In the genomic region with DNA sequence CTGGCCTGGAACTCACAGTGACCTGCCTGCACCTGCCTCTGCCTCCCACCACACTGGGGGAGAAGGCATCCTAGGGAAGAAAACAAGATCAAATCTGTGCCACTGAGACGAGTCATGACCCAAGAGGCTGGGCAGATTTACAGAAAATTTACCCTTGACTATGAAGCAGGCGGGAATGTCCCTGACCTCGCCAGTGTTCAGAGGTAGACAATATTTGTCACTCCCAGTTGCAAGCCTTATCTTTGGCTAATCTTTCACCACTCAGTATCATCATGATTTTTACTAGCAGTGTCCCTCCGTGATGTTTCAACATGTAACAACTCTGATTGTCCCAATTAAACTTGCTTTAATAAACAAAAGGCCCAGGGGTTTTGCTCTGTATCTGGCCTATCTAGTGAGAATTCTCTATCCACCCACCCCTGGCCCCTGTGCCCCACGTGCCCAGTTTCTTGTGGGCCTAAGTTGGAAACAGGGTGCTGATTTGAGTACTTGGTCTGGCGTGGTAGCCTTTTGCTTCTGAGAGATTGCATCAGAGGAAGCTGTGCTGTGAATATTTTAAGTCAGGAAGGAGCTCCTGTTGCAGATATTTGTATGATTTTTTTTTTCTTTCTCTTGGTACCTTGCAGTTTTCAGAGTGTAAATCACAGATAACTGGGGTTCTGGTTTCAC, we compare ENCODE assay signal across 25 mouse cellular contexts. TPM values are rescaled to one million over a fixed set of nuclear protein-coding genes. Genes with fewer than 3 reads are reported as not detected.
DNase-seq lines count a peak whose midpoint lies in the region; ATAC-seq and TF ChIP-seq lines count a peak whose summit lies in the region.
"Had no signal": no experiment of that assay in that cellular context is flagged by ENCODE, and none has a peak within 500 bp of the region (broad histone marks: within the 10 kb centered on the region; RNA-seq: fewer than 3 reads in every experiment).

No protein-coding gene starts in this region.

- dilution Hi-C loops in CH12.LX (cut with MboI; ENCODE audit: extremely low pct_ligation_motif_present, extremely low pct_unique_long_range_greater_than_20kb, low sequenced_read_pairs) = no loop called here

- DNase-seq in CH12.LX (ENCODE audit: extremely low read depth) = no peak
- DNase-seq in adrenal gland, postnatal 10 days = peak; percentile 58
- DNase-seq in left cerebral cortex, adult 8-10 months (ENCODE audit: low spot score in 2 of 2) = no peak
- DNase-seq in frontal cortex, adult 2 months (ENCODE audit: extremely low spot score in 1 of 2, low spot score in 1 of 2) = no peak
- DNase-seq: cerebellum, adult 2 months; cerebellum, postnatal 14 days; forebrain, postnatal 0 days; gastrocnemius, postnatal 10 days; kidney, adult 8-10 months; kidney, postnatal 10 days; layer of hippocampus, postnatal 36 days; liver, embryonic 13.5 days; lung, postnatal 36 days; right cerebral cortex, postnatal 4 days had no signal

- H3K4me2 ChIP-seq in liver, embryonic 15.5 days = no peak overlapping the region
- no peak overlapping the region for H3K4me2 ChIP-seq in liver, embryonic 12.5 days
- peak overlapping the region; percentile 59 for H3K4me2 ChIP-seq in CH12.LX (ENCODE audit: insufficient read depth, low read depth, poor library complexity, severe bottlenecking)
- H3K4me2 ChIP-seq: forebrain, embryonic 12.5 days; heart, embryonic 15.5 days; hindbrain, embryonic 12.5 days; intestine, embryonic 15.5 days; liver, embryonic 13.5 days; lung, embryonic 15.5 days; midbrain, embryonic 13.5 days; neural tube, embryonic 13.5 days had no signal

- H3K9me3 ChIP-seq in liver, embryonic 15.5 days (replicated peaks) = no peaks in the 10 kb centered on the region
- no peaks in the 10 kb centered on the region for H3K9me3 ChIP-seq in liver, embryonic 12.5 days (replicated peaks)
- no peaks in the 10 kb centered on the region for H3K9me3 ChIP-seq in CH12.LX (replicated peaks; ENCODE audit: low read length)
- H3K9me3 ChIP-seq: forebrain, embryonic 12.5 days; heart, embryonic 15.5 days; hindbrain, embryonic 12.5 days; intestine, embryonic 15.5 days; liver, embryonic 13.5 days; lung, embryonic 15.5 days; midbrain, embryonic 13.5 days; neural tube, embryonic 13.5 days had no signal

- TF ChIP-seq EP300 in CH12.LX (IDR thresholded peaks at IDR 0.05; ENCODE audit: low read length) = no peak

- in situ Hi-C loops in CH12.LX (cut with MboI; ENCODE audit: low pct_ligation_motif_present, low pct_unique_long_range_greater_than_20kb, low sequenced_read_pairs) = loop anchor here (5.0 kb wide), 1 partner anchor 61 kb away; no protein-coding TSS in a partner anchor

- TF ChIP-seq POLR2A in CH12.LX (IDR thresholded peaks at IDR 0.05; ENCODE audit: low read depth, low read length) = no peak

- no peaks in the 10 kb centered on the region for H3K27me3 ChIP-seq in liver, embryonic 15.5 days
- no peaks in the 10 kb centered on the region for H3K27me3 ChIP-seq in liver, embryonic 12.5 days (replicated peaks)
- H3K27me3 ChIP-seq in CH12.LX (replicated peaks) = no peaks in the 10 kb centered on the region
- H3K27me3 ChIP-seq: forebrain, embryonic 12.5 days; heart, embryonic 15.5 days; hindbrain, embryonic 12.5 days; intestine, embryonic 15.5 days; liver, embryonic 13.5 days; lung, embryonic 15.5 days; midbrain, embryonic 13.5 days; neural tube, embryonic 13.5 days had no signal

- no peak; the same call in 1 of the 2 replicates for ATAC-seq in liver, embryonic 15.5 days (ENCODE audit: insufficient read depth)
- ATAC-seq in liver, embryonic 12.5 days = no peak
- ATAC-seq: forebrain, postnatal 0 days; hindbrain, postnatal 0 days; intestine, embryonic 15.5 days; midbrain, embryonic 13.5 days had no signal

- peak overlapping the region; percentile 33; the same call in 1 of the 2 replicates for H3K27ac ChIP-seq in liver, embryonic 15.5 days (replicated peaks)
- no peak overlapping the region; the same call in 1 of the 2 replicates for H3K27ac ChIP-seq in liver, embryonic 12.5 days
- peak overlapping the region; percentile 93 for H3K27ac ChIP-seq in CH12.LX (ENCODE audit: insufficient read depth, low read depth)
- H3K27ac ChIP-seq: forebrain, embryonic 12.5 days; heart, embryonic 15.5 days; hindbrain, embryonic 12.5 days; hindbrain, postnatal 0 days; intestine, embryonic 15.5 days; liver, embryonic 13.5 days; lung, embryonic 15.5 days; midbrain, embryonic 13.5 days; neural tube, embryonic 13.5 days; stomach, postnatal 0 days had no signal

- H3K4me1 ChIP-seq in liver, embryonic 15.5 days (replicated peaks) = peaks cover 47% of the 10 kb centered on the region
- peaks cover 36% of the 10 kb centered on the region for H3K4me1 ChIP-seq in liver, embryonic 12.5 days
- peaks cover 16 to 93% of the 10 kb centered on the region in 2 experiments for H3K4me1 ChIP-seq in CH12.LX (ENCODE audit: control insufficient read depth in 1 of 2, insufficient read depth in 2 of 2)

- no peak overlapping the region for H3K9ac ChIP-seq in liver, embryonic 15.5 days
- no peak overlapping the region for H3K9ac ChIP-seq in liver, embryonic 12.5 days
- peak overlapping the region; percentile 43 for H3K9ac ChIP-seq in CH12.LX (ENCODE audit: insufficient read depth, low read depth)
- H3K9ac ChIP-seq: forebrain, embryonic 12.5 days; forebrain, postnatal 0 days; heart, embryonic 15.5 days; hindbrain, embryonic 12.5 days; intestine, embryonic 15.5 days; liver, embryonic 13.5 days; lung, embryonic 15.5 days; midbrain, embryonic 13.5 days; neural tube, embryonic 13.5 days had no signal

- TF ChIP-seq RAD21 in CH12.LX (IDR thresholded peaks at IDR 0.05; ENCODE audit: low read depth, low read length) = no peak

- WGBS in liver, embryonic 15.5 days (ENCODE audit: insufficient replicate concordance) = 55% methylated on average over 6 of the region's 6 CpGs
- WGBS in liver, embryonic 12.5 days (ENCODE audit: insufficient replicate concordance) = 64% methylated on average over 6 of the region's 6 CpGs

- peaks cover 69% of the 10 kb centered on the region for H3K79me2 ChIP-seq in CH12.LX (replicated peaks; ENCODE audit: control insufficient read depth, extremely low read depth, insufficient read depth, poor library complexity, severe bottlenecking)

- H3K4me3 ChIP-seq in liver, embryonic 15.5 days (replicated peaks) = no peak overlapping the region
- H3K4me3 ChIP-seq in liver, embryonic 12.5 days = no peak overlapping the region
- H3K4me3 ChIP-seq in CH12.LX (replicated peaks in 1 of 3; ENCODE audit: low read depth in 2 of 3, low read length in 2 of 3, poor library complexity in 1 of 3) = no peak overlapping the region
- H3K4me3 ChIP-seq: forebrain, embryonic 12.5 days; heart, embryonic 15.5 days; hindbrain, embryonic 12.5 days; intestine, embryonic 15.5 days; liver, embryonic 13.5 days; lung, embryonic 15.5 days; midbrain, embryonic 13.5 days; neural tube, embryonic 13.5 days had no signal

- peaks cover 64% of the 10 kb centered on the region for H3K36me3 ChIP-seq in liver, embryonic 15.5 days (replicated peaks)
- peaks cover 91% of the 10 kb centered on the region for H3K36me3 ChIP-seq in liver, embryonic 12.5 days
- peaks cover 50 to 90% of the 10 kb centered on the region in 2 experiments for H3K36me3 ChIP-seq in CH12.LX (replicated peaks in 1 of 2; ENCODE audit: control insufficient read depth in 1 of 2, insufficient read depth in 1 of 2, low read length in 1 of 2)

- TF ChIP-seq CTCF in CH12.LX (conservative IDR thresholded peaks at IDR 0.05 in 1 of 2, IDR thresholded peaks at IDR 0.05 in 1 of 2; ENCODE audit: low read depth in 2 of 2, low read length in 2 of 2) = no peak

TF ChIP-seq in CH12.LX, 34 proteins besides CTCF, POLR2A, EP300 and RAD21 (continues in another document):
- TF ChIP-seq ELF1 (IDR thresholded peaks at IDR 0.05; ENCODE audit: low read depth, low read length) = 0 out of 2 replicates have a peak, but pooled peaks have one; percentile 18
- peak; percentile 74 for TF ChIP-seq ZNF384 (IDR thresholded peaks at IDR 0.05; ENCODE audit: low read depth, low read length)
- TF ChIP-seq ZMIZ1 (IDR thresholded peaks at IDR 0.05; ENCODE audit: low read depth, low read length) = no peak
- TF ChIP-seq ETS1 (conservative IDR thresholded peaks at IDR 0.05; ENCODE audit: low read depth, low read length) = peak; percentile 57
- no peak for TF ChIP-seq NRF1 (IDR thresholded peaks at IDR 0.05; ENCODE audit: low read depth, low read length)
- peak; percentile 88 for TF ChIP-seq BHLHE40 (IDR thresholded peaks at IDR 0.05; ENCODE audit: low read depth, low read length)
- no peak for TF ChIP-seq HCFC1 (IDR thresholded peaks at IDR 0.05; ENCODE audit: low read depth, low read length)
- no peak for TF ChIP-seq TBP (conservative IDR thresholded peaks at IDR 0.05; ENCODE audit: low read depth, low read length)
- TF ChIP-seq UBTF (IDR thresholded peaks at IDR 0.05; ENCODE audit: low read depth, low read length) = no peak
- no peak for TF ChIP-seq MAFK (IDR thresholded peaks at IDR 0.05; ENCODE audit: insufficient replicate concordance, low read length)
- TF ChIP-seq SIN3A (IDR thresholded peaks at IDR 0.05; ENCODE audit: low read length) = no peak; the same call in 1 of the 2 replicates
- no peak for TF ChIP-seq POLR2AphosphoS2 (IDR thresholded peaks at IDR 0.05; ENCODE audit: low read depth, low read length)
- peak; percentile 50; the same call in 1 of the 2 replicates for TF ChIP-seq RCOR1 (conservative IDR thresholded peaks at IDR 0.05; ENCODE audit: low read depth, low read length)
- no peak for TF ChIP-seq PAX5 (IDR thresholded peaks at IDR 0.05; ENCODE audit: low read length)
- peak; percentile 33; the same call in 1 of the 2 replicates for TF ChIP-seq IRF4 (IDR thresholded peaks at IDR 0.05; ENCODE audit: low read depth, low read length)

RNA-seq across cellular contexts. Expression of gene Eid3, which starts 2.1 kb away (rescaled TPM):
- polyA plus RNA-seq in liver, embryonic 15.5 days (2015; fragmentation: Nextera tagmentation; extraction: Ambion mirVana) = 0.14 and 0.15 TPM in 2 replicates
- 0.19 and 0.39 TPM in 2 replicates for polyA plus RNA-seq in liver, embryonic 12.5 days (2016; fragmentation: Nextera tagmentation; extraction: Ambion mirVana)
- total RNA-seq in CH12.LX (2012; rRNA removed) (1.5 and 1.6 TPM in 2 replicates), CH12.LX (2014; rRNA removed) (1.4 and 1.7 TPM in 2 replicates)
- polyA plus RNA-seq in CH12.LX (2012; ENCODE audit: insufficient read length, low read depth) = 3.5 and 4.0 TPM in 2 replicates
- 1 to 10 TPM; 1.7 to 4.2 TPM for total RNA-seq in adrenal gland, postnatal 10 days (2021)
- 1 to 10 TPM; 1.4 to 2.1 (median 1.8) TPM for total RNA-seq in left cerebral cortex, adult 8-10 months (2022)
- polyA plus RNA-seq in frontal cortex, adult 2 months (2012; rRNA removed) = 0.42 and 0.69 TPM in 2 replicates

RNA-seq across cellular contexts. Expression of gene Txnrd1, which starts 34.8 kb away (rescaled TPM):
- polyA plus RNA-seq in liver, embryonic 15.5 days (2015; fragmentation: Nextera tagmentation; extraction: Ambion mirVana) = 48.0 and 49.0 TPM in 2 replicates
- 106 and 108 TPM in 2 replicates for polyA plus RNA-seq in liver, embryonic 12.5 days (2016; fragmentation: Nextera tagmentation; extraction: Ambion mirVana)
- total RNA-seq in CH12.LX (2012; rRNA removed) (92.1 and 106 TPM in 2 replicates), CH12.LX (2014; rRNA removed) (133 and 147 TPM in 2 replicates)
- polyA plus RNA-seq in CH12.LX (2012; ENCODE audit: insufficient read length, low read depth) = 254 and 256 TPM in 2 replicates
- 10 to 100 TPM; 88.4 to 96.8 TPM for total RNA-seq in adrenal gland, postnatal 10 days (2021)
- total RNA-seq in left cerebral cortex, adult 8-10 months (2022) = 10 to 100 TPM; 44.4 to 54.4 (median 51.4) TPM
- polyA plus RNA-seq in frontal cortex, adult 2 months (2012; rRNA removed) = 47.5 and 51.4 TPM in 2 replicates
